Mouse (Mus musculus): ENCODE measurements around the gene Tmem63a. TPM values are rescaled to one million over a fixed set of nuclear protein-coding genes. Genes with fewer than 3 reads are reported as not detected.

Tmem63a gene
- polyA plus RNA-seq, 1 experiment from 2014 or later: 22.7 TPM

DNA sequence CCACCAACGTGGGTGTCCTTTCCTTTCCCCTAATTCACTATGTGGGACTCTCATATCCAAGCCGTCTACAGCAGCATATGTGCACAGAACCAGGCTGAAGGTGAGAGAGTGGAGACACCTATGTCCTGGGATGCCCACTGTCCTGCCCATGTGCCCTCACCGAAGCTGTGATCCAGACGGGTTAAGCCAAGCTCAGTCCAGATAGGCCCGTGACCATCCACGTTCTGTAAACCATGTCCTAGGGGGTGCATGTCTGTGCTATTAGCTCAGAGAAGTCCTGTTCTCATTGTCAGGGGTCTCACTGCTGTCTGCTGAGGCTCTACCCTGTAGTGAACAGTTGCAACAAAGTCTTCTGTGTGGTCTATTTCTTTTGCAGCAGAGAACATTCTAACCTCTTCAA lies 65.7 kb downstream of the Tmem63a start:
- Histone ChIP-seq H3K4me2 (replicated peaks; ENCODE audit: low read depth, low read length) (no peak overlapping the region), H3K27ac (ENCODE audit: low read length) (no peak overlapping the region), H3K9ac (replicated peaks; ENCODE audit: low read depth) (no peak overlapping the region), H3K9me3 (ENCODE audit: low read length) (no peaks in the 10 kb centered on the region), H3K4me1 (ENCODE audit: insufficient read depth, low read depth, low read length) (0 out of 2 replicates have a peak, but pooled peaks cover 4% of the 10 kb centered on the region), H3K4me3 (ENCODE audit: low read depth, low read length) (no peak overlapping the region), H3K36me3 (ENCODE audit: insufficient read depth, low read length) (no peaks in the 10 kb centered on the region), H3K27me3 (replicated peaks; ENCODE audit: insufficient read depth, low read length) (no peaks in the 10 kb centered on the region)
- 86% methylated on average over 6 of the region's 6 CpGs for WGBS
- ATAC-seq (no peak), DNase-seq (ENCODE audit: low spot score) (no peak)
- no peak for TF ChIP-seq EP300 (IDR thresholded peaks at IDR 0.05)
- TF ChIP-seq CTCF (IDR thresholded peaks at IDR 0.05): no peak

DNA sequence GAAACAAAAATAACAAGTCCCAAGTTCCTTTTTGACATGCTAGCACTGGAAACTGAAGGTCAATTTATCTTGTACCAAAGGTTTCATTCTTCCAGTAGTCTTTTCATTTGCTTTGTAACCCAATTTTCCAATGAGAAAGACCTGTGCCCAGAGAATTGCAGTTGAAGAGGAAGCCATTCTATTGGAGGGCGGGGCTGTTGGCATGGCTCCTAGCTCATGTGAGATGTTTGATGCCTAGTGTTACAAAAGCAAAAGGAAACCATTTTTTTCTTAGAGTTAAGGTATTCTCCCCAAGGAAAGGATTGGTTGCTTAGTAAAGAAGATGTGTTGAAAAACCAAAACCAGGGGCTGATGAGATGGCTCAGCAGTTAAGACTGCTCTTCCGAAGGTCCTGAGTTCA lies 66.1 kb downstream of the Tmem63a start:
- Histone ChIP-seq H3K9me3 (ENCODE audit: low read length) (no peaks in the 10 kb centered on the region), H3K4me1 (ENCODE audit: insufficient read depth, low read depth, low read length) (0 out of 2 replicates have a peak, but pooled peaks cover 4% of the 10 kb centered on the region), H3K27me3 (replicated peaks; ENCODE audit: insufficient read depth, low read length) (no peaks in the 10 kb centered on the region), H3K4me2 (replicated peaks; ENCODE audit: low read depth, low read length) (no peak overlapping the region), H3K9ac (replicated peaks; ENCODE audit: low read depth) (no peak overlapping the region), H3K27ac (ENCODE audit: low read length) (no peak overlapping the region), H3K36me3 (ENCODE audit: insufficient read depth, low read length) (no peaks in the 10 kb centered on the region), H3K4me3 (ENCODE audit: low read depth, low read length) (no peak overlapping the region)
- TF ChIP-seq CTCF (IDR thresholded peaks at IDR 0.05): no peak
- no peak for DNase-seq (ENCODE audit: low spot score)
- no peak for ATAC-seq
- 93% methylated on average over 2 of the region's 2 CpGs for WGBS

DNA sequence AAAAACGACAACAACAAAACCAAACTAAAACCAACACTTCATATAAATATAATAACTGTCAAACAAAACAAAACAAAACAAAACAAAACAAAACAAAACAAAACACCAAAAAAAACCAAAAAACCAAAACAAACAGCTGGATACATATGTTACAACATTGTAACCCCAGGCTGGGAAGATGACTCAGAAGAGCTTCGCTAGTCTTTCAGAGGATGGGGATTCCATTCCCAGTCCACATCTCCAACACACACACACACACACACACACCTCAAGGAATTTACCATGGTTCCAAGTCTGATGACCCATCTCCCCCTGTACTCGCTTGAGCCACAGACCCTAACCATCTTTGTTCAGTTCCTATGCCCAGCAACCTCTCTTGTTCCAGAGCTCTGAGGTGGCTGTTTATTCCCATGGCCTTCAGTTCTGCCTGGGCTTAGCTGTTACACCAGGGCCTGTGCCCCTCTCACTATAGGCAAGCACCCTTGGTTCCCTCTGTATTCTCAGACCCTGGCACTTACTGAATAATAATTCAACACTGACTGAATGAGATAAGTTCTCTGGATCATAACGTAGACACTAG lies 67.0 kb downstream of the Tmem63a start:
- TF ChIP-seq EP300 (IDR thresholded peaks at IDR 0.05) (no peak), CTCF (IDR thresholded peaks at IDR 0.05) (no peak)
- WGBS: 79% methylated on average over 4 of the region's 4 CpGs
- no peaks in the 10 kb centered on the region for H3K9me3 ChIP-seq (ENCODE audit: low read length)

DNA sequence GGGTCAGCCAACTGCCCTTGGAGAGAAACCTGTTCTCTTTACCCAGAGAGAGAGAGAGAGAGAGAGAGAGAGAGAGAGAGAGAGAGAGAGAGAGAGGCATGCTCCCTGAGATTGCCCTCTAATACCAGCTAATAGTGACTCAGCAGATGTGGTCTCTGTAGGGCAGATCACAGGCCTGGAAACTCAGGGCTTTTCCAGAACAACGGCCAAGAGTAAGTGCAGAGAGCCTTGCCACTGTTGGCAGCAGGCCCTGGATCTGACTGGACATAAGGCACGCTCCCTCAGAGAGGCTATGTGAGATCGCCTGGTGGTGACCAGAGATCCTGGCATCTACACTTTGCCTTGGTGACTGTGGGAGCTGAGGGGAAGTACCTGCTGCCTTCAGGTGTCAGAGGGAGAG lies 67.6 kb downstream of the Tmem63a start:
- Histone ChIP-seq H3K27me3 (replicated peaks; ENCODE audit: insufficient read depth, low read length) (no peaks in the 10 kb centered on the region), H3K9me3 (ENCODE audit: low read length) (no peaks in the 10 kb centered on the region), H3K36me3 (ENCODE audit: insufficient read depth, low read length) (no peaks in the 10 kb centered on the region), H3K4me1 (ENCODE audit: insufficient read depth, low read depth, low read length) (0 out of 2 replicates have a peak, but pooled peaks cover 4% of the 10 kb centered on the region), H3K4me2 (replicated peaks; ENCODE audit: low read depth, low read length) (no peak overlapping the region), H3K4me3 (ENCODE audit: low read depth, low read length) (no peak overlapping the region), H3K27ac (ENCODE audit: low read length) (no peak overlapping the region), H3K9ac (replicated peaks; ENCODE audit: low read depth) (no peak overlapping the region)
- ATAC-seq (peak; percentile 57), DNase-seq (ENCODE audit: low spot score) (peak; percentile 52)
- TF ChIP-seq CTCF (IDR thresholded peaks at IDR 0.05) (no peak), EP300 (IDR thresholded peaks at IDR 0.05) (no peak)
- WGBS: 38% methylated on average over 3 of the region's 3 CpGs

More for the DNA sequence above, 67.0 kb downstream of the Tmem63a start:
- no peak overlapping the region for H3K9ac ChIP-seq (replicated peaks; ENCODE audit: low read depth)
- no peak overlapping the region for H3K4me3 ChIP-seq (ENCODE audit: low read depth, low read length)
- DNase-seq (ENCODE audit: low spot score) (no peak), ATAC-seq (no peak)
- H3K4me2 ChIP-seq (replicated peaks; ENCODE audit: low read depth, low read length): no peak overlapping the region
- H3K4me1 ChIP-seq (ENCODE audit: insufficient read depth, low read depth, low read length): 0 out of 2 replicates have a peak, but pooled peaks cover 4% of the 10 kb centered on the region
- no peaks in the 10 kb centered on the region for H3K27me3 ChIP-seq (replicated peaks; ENCODE audit: insufficient read depth, low read length)
- no peak overlapping the region for H3K27ac ChIP-seq (ENCODE audit: low read length)
- H3K36me3 ChIP-seq (ENCODE audit: insufficient read depth, low read length): no peaks in the 10 kb centered on the region

DNA sequence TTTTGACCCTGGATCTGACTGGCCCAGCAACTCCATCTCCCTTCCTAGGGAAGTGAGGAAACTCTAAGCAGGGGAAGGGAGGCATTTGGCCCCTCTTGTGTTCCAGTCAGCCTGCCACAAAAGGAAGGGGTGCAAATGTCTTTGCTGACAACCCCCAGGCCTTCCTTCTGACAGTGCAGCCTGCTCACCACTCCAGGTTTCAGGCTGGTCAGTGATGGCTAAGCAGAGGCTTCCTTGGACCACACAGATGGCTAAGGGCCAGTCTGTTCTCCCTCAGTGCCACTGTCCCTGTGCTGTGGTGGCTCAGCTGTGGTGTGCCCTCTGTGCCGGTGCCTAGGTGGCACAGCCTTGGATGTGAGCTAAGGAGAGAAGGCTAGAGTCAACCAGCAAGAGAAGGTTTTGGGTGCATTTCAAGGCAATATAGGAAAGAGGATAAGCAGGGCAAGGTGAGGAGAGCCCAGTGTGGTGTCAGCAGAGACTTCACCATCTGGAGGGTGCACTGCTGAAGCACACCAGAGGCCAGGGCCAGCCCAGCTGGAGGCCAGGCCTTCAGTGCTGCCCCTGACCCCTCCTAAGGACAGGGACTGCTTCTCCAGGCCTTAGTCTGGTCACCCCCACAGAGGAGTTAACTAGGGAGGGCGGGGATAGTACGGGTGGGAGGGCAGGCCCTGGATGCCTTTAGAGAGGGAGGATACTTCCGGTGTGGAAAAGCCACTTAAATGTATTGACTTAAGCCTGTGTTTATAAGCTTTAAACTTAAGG lies 68.2 kb downstream of the Tmem63a start:
- H3K27ac ChIP-seq (ENCODE audit: low read length): no peak overlapping the region
- no peaks in the 10 kb centered on the region for H3K9me3 ChIP-seq (ENCODE audit: low read length)
- no peak overlapping the region for H3K4me2 ChIP-seq (replicated peaks; ENCODE audit: low read depth, low read length)
- no peak for TF ChIP-seq EP300 (IDR thresholded peaks at IDR 0.05)
- TF ChIP-seq CTCF (IDR thresholded peaks at IDR 0.05): no peak
- WGBS: 44% methylated on average over 4 of the region's 4 CpGs
- H3K27me3 ChIP-seq (replicated peaks; ENCODE audit: insufficient read depth, low read length): no peaks in the 10 kb centered on the region
- ATAC-seq (peak; percentile 40), DNase-seq (ENCODE audit: low spot score) (peak; percentile 19)
- no peak overlapping the region for H3K9ac ChIP-seq (replicated peaks; ENCODE audit: low read depth)
- H3K36me3 ChIP-seq (ENCODE audit: insufficient read depth, low read length): no peaks in the 10 kb centered on the region
- no peak overlapping the region for H3K4me3 ChIP-seq (ENCODE audit: low read depth, low read length)
- H3K4me1 ChIP-seq (ENCODE audit: insufficient read depth, low read depth, low read length): peaks cover 5% of the 10 kb centered on the region; the same call in 1 of the 2 replicates

DNA sequence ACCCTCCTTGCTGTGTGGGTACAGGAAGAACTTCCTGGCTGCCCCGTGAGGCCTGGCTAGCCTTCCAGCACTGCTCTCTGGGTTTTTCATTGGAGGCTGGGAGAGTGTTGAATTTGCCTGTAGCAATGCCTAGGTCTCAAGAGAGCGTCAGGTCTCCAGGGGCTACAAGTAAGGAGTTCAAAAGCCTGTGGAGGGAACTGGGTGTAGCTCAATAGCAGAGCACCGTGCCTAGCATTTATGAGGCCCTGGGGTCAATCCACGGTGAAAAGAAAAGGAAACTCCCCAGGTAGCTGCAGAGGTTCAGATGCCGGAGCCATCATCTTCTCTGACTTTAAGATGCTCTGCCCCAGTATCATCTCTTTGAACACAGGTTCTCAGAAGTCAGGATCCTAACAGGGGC lies 69.5 kb downstream of the Tmem63a start:
- 68% methylated on average over 5 of the region's 5 CpGs for WGBS
- Histone ChIP-seq H3K4me2 (replicated peaks; ENCODE audit: low read depth, low read length) (no peak overlapping the region), H3K27me3 (replicated peaks; ENCODE audit: insufficient read depth, low read length) (no peaks in the 10 kb centered on the region), H3K4me1 (ENCODE audit: insufficient read depth, low read depth, low read length) (peaks cover 14% of the 10 kb centered on the region; the same call in 1 of the 2 replicates), H3K36me3 (ENCODE audit: insufficient read depth, low read length) (no peaks in the 10 kb centered on the region), H3K9me3 (ENCODE audit: low read length) (no peaks in the 10 kb centered on the region), H3K27ac (ENCODE audit: low read length) (no peak overlapping the region), H3K4me3 (ENCODE audit: low read depth, low read length) (no peak overlapping the region), H3K9ac (replicated peaks; ENCODE audit: low read depth) (no peak overlapping the region)
- DNase-seq (ENCODE audit: low spot score): no peak
- no peak for TF ChIP-seq EP300 (IDR thresholded peaks at IDR 0.05)
- TF ChIP-seq CTCF (IDR thresholded peaks at IDR 0.05): no peak
- ATAC-seq: no peak
